Mouse (Mus musculus): ENCODE results near the gene Tigar. TPM values are rescaled to one million over a fixed set of nuclear protein-coding genes. Genes with fewer than 3 reads are reported as not detected.
A peak's percentile ranks its signal among the peaks of the same experiment; 100 is the strongest.

Gene Tigar
- total and polyA plus RNA-seq, 3 experiments: 3.2 to 5.6 TPM; not detected in 1

- Histone ChIP-seq H3K4me1 (ENCODE audit: control insufficient read depth in 1 of 2, insufficient read depth in 2 of 2, low read length in 2 of 2) (peaks cover 24 to 56% of the 10 kb centered on the region in 2 experiments), H3K79me2 (ENCODE audit: control insufficient read depth, insufficient read depth, low read length, poor library complexity) (peaks cover 33% of the 10 kb centered on the region), H3K9me3 (replicated peaks; ENCODE audit: insufficient read depth, low read length) (no peaks in the 10 kb centered on the region), H3K9ac (ENCODE audit: control insufficient read depth, low read depth, low read length, poor library complexity, severe bottlenecking) (peak overlapping the region; percentile 8), H3K4me3 (ENCODE audit: control insufficient read depth in 1 of 2, insufficient read depth in 1 of 2, low read depth in 2 of 2, low read length in 2 of 2) (no peak overlapping the region), H3K27me3 (ENCODE audit: control insufficient read depth in 1 of 2, insufficient read depth in 2 of 2, low read length in 2 of 2) (no peaks in the 10 kb centered on the region), H3K27ac (ENCODE audit: control insufficient read depth, low read depth, low read length) (peak overlapping the region; percentile 34), H3K36me3 (ENCODE audit: control insufficient read depth in 1 of 2, insufficient read depth in 2 of 2, low read length in 2 of 2) (peaks cover 6 to 62% of the 10 kb centered on the region in 2 experiments)
- no peak for DNase-seq (ENCODE audit: low read depth, low spot score)
- TF ChIP-seq POLR2A (IDR thresholded peaks at IDR 0.05; ENCODE audit: control insufficient read depth in 1 of 2, insufficient read depth in 1 of 2, low read depth in 1 of 2, low read length in 2 of 2, poor library complexity in 1 of 2): 0 out of 4 replicates have a peak, but pooled peaks of 1 of the 2 experiments have one; percentile 36
- 0 out of 2 replicates have a peak, but pooled peaks have one; percentile 19 for TF ChIP-seq SIN3A (IDR thresholded peaks at IDR 0.05; ENCODE audit: low read length)
- no peak for TF ChIP-seq NELFE (IDR thresholded peaks at IDR 0.05; ENCODE audit: low read depth, low read length)
- TF ChIP-seq USF1 (IDR thresholded peaks at IDR 0.05; ENCODE audit: low read depth, low read length): no peak
- no peak for TF ChIP-seq ZNF384 (IDR thresholded peaks at IDR 0.05; ENCODE audit: low read depth, low read length)
Measured at GRCm38 (mm10) chr6:127146322-127146947, 37.1 kb upstream of the Tigar start.

GRCm38 (mm10) chr6:127145464-127146190, 36.3 kb upstream of the Tigar start:
- Histone ChIP-seq H3K4me1 (ENCODE audit: control insufficient read depth in 1 of 2, insufficient read depth in 2 of 2, low read length in 2 of 2) (peaks cover 24 to 56% of the 10 kb centered on the region in 2 experiments), H3K9ac (ENCODE audit: control insufficient read depth, low read depth, low read length, poor library complexity, severe bottlenecking) (no peak overlapping the region)
- peak; percentile 61 for DNase-seq (ENCODE audit: low read depth, low spot score)
- TF ChIP-seq MAX (IDR thresholded peaks at IDR 0.05; ENCODE audit: low read length): no peak
- TF ChIP-seq HCFC1 (IDR thresholded peaks at IDR 0.05; ENCODE audit: low read depth, low read length): no peak
- TF ChIP-seq ZC3H11A (IDR thresholded peaks at IDR 0.05; ENCODE audit: low read depth, low read length): no peak
- TF ChIP-seq ELF1 (IDR thresholded peaks at IDR 0.05; ENCODE audit: low read depth, low read length): no peak
- TF ChIP-seq NELFE (IDR thresholded peaks at IDR 0.05; ENCODE audit: low read depth, low read length): no peak
- peak; percentile 24; the same call in 1 of the 2 replicates for TF ChIP-seq POLR2AphosphoS2 (IDR thresholded peaks at IDR 0.05; ENCODE audit: low read length)
- peak; percentile 75; the same call in 1 of the 2 replicates for TF ChIP-seq MAZ (IDR thresholded peaks at IDR 0.05; ENCODE audit: low read depth, low read length)
- TF ChIP-seq SIN3A (IDR thresholded peaks at IDR 0.05; ENCODE audit: low read length): peak; percentile 64
- no peak for TF ChIP-seq JUND (IDR thresholded peaks at IDR 0.05; ENCODE audit: low read depth, low read length)
- TF ChIP-seq POLR2AphosphoS5 (IDR thresholded peaks at IDR 0.05; ENCODE audit: borderline replicate concordance, low read depth, low read length): no peak
- TF ChIP-seq E2F4 (IDR thresholded peaks at IDR 0.05; ENCODE audit: borderline replicate concordance, low read depth, low read length): no peak
- TF ChIP-seq NRF1 (IDR thresholded peaks at IDR 0.05; ENCODE audit: insufficient read depth, low read depth, low read length, poor library complexity, severe bottlenecking): no peak
- no peak for TF ChIP-seq BHLHE40 (IDR thresholded peaks at IDR 0.05; ENCODE audit: borderline replicate concordance, low read depth, low read length)
- no peak; a peak in 1 of 4 replicates for TF ChIP-seq POLR2A (IDR thresholded peaks at IDR 0.05; ENCODE audit: control insufficient read depth in 1 of 2, insufficient read depth in 1 of 2, low read depth in 1 of 2, low read length in 2 of 2, poor library complexity in 1 of 2)
- no peak for TF ChIP-seq GABPA (IDR thresholded peaks at IDR 0.05; ENCODE audit: low read depth, low read length)
- TF ChIP-seq CHD2 (IDR thresholded peaks at IDR 0.05; ENCODE audit: low read length): no peak
- TF ChIP-seq MAFK (IDR thresholded peaks at IDR 0.05; ENCODE audit: borderline replicate concordance, low read depth, low read length): no peak
- TF ChIP-seq TCF12 (IDR thresholded peaks at IDR 0.05; ENCODE audit: low read depth, low read length): peak; percentile 87
- peak; percentile 92 for TF ChIP-seq GATA1 (IDR thresholded peaks at IDR 0.05; ENCODE audit: low read depth, low read length)
- TF ChIP-seq SMC3 (IDR thresholded peaks at IDR 0.05; ENCODE audit: low read depth, low read length): no peak
- TF ChIP-seq RAD21 (IDR thresholded peaks at IDR 0.05; ENCODE audit: low read depth, low read length): no peak
- TF ChIP-seq MXI1 (IDR thresholded peaks at IDR 0.05; ENCODE audit: low read depth, low read length): peak; percentile 20; the same call in 1 of the 2 replicates
- no peak; the same call in 1 of the 2 replicates for TF ChIP-seq ZMIZ1 (IDR thresholded peaks at IDR 0.05; ENCODE audit: low read depth, low read length)
- no peak for TF ChIP-seq CTCF (IDR thresholded peaks at IDR 0.05 in 2 of 3, conservative IDR thresholded peaks at IDR 0.05 in 1 of 3; ENCODE audit: control insufficient read depth in 1 of 3, insufficient read depth in 1 of 3, low read depth in 2 of 3, low read length in 3 of 3, poor library complexity in 1 of 3, severe bottlenecking in 1 of 3)
- TF ChIP-seq CHD1 (IDR thresholded peaks at IDR 0.05; ENCODE audit: low read depth, low read length): no peak
- no peak for TF ChIP-seq TBP (IDR thresholded peaks at IDR 0.05; ENCODE audit: low read depth, low read length)
- peak; percentile 82 for TF ChIP-seq ETS1 (IDR thresholded peaks at IDR 0.05; ENCODE audit: low read depth, low read length)
- no peak for TF ChIP-seq ZNF384 (IDR thresholded peaks at IDR 0.05; ENCODE audit: low read depth, low read length)

More at GRCm38 (mm10) chr6:127145464-127146190, 36.3 kb upstream of the Tigar start:
- peaks cover 7 to 62% of the 10 kb centered on the region in 2 experiments for H3K36me3 ChIP-seq (ENCODE audit: control insufficient read depth in 1 of 2, insufficient read depth in 2 of 2, low read length in 2 of 2)
- no peaks in the 10 kb centered on the region for H3K27me3 ChIP-seq (ENCODE audit: control insufficient read depth in 1 of 2, insufficient read depth in 2 of 2, low read length in 2 of 2)
- H3K27ac ChIP-seq (ENCODE audit: control insufficient read depth, low read depth, low read length): peak overlapping the region; percentile 46
- H3K4me3 ChIP-seq (ENCODE audit: control insufficient read depth in 1 of 2, insufficient read depth in 1 of 2, low read depth in 2 of 2, low read length in 2 of 2): no peak overlapping the region
- no peaks in the 10 kb centered on the region for H3K9me3 ChIP-seq (replicated peaks; ENCODE audit: insufficient read depth, low read length)
- H3K79me2 ChIP-seq (ENCODE audit: control insufficient read depth, insufficient read depth, low read length, poor library complexity): peaks cover 32% of the 10 kb centered on the region
